Mouse (Mus musculus) c-Kit-positive CD71-positive TER-119-positive erythroid progenitor cells, embryonic 14.5 days (primary cell): ENCODE results near the gene Top3a.

Experiments
- DNase-seq: peaks from one replicate; pipeline ENCODE4 v3.0.0-alpha.2; 2013; ENCODE audit warnings: low spot score

The Top3a gene

DNA sequence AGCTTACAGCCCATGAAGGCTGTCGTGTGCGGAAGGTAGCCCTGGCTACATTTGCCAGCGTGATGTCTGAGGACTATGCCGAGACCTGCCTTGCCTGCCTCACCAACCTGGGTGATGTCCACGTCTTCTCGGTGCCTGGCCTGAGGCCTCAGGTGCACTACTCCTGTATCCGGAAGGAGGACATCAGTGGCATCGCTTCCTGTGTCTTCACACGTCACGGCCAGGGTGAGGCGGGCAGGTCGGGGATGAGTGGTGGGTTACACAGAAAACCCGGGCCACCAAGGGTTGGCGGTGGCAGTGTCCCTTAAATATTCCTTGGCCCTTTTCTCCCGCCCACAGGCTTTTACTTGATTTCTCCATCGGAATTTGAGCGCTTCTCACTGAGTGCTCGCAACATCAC lies 65.1 kb downstream of the Top3a start:
- no peak for DNase-seq

DNA sequence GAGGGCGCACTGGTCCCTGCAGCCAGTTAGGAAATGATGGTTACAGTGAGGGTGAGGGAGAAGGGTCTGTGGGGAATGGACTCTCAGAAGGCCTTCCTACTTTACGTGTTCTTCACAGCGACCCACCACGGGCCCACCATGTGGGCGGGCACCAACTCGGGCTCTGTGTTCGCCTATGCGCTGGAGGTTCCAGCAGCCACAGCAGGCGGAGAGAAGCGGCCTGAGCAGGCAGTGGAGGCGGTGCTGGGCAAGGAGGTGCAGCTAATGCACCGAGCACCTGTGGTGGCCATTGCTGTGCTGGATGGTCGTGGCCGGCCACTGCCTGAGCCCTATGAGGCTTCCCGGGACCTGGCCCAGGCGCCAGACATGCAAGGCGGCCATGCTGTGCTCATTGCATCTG lies 65.9 kb downstream of the Top3a start:
- DNase-seq: no peak

DNA sequence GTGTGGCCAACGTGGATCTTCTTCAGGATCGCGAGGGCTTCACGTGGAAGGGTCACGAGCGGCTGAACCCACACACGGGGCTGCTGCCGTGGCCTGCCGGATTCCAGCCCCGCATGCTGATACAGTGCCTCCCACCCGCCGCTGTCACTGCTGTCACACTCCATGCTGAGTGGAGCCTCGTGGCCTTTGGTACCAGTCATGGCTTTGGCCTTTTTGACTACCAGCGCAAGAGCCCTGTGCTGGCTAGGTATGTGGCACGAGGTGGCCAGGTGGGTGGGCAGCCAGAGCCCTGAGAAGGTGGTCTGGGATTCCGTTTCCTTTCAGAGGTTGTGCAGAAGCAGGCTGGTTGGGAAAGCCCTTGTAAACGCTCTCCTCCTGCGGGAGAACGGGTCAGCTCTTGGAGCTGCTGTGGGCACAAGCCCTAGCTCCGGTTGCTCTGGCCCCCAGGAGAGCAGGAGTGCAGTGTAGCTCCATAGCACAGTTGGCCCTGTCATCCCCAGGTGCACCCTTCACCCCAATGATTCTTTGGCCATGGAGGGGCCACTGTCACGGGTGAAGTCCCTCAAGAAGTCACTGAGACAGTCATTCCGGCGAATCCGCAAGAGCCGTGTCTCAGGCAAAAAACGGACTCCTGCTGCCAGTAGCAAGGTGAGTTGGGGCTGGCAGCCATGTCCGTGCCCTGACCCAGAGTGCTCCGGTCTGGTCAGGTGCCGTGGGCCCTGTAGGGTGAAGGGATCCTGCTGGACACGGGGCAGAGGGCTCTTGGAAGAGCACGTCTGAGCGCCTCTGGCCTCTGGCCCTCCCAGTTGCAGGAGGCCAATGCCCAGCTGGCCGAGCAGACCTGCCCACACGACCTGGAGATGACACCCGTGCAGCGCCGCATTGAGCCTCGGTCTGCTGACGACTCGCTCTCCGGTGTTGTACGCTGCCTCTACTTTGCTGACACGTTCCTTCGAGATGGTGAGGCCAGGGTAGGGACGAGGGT lies 67.4 kb downstream of the Top3a start:
- no peak for DNase-seq

DNA sequence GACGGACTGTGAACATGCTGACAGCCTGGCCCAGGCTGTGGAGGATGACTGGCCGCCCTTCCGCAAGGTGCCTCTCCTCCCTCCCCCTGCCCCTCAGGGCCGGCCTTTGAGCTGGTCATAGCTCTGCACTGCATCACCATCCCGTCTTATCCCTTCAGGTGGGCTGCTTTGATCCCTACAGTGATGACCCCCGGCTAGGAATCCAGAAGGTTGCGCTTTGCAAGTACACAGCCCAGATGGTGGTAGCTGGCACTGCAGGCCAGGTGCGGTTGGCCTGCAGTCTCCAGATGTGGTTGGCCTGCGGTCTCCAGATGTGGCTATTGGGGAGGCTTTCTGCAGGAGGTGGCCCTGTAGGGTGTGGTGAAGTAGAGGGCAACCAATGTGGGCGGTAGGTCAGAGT lies 68.5 kb downstream of the Top3a start:
- DNase-seq: no peak

DNA sequence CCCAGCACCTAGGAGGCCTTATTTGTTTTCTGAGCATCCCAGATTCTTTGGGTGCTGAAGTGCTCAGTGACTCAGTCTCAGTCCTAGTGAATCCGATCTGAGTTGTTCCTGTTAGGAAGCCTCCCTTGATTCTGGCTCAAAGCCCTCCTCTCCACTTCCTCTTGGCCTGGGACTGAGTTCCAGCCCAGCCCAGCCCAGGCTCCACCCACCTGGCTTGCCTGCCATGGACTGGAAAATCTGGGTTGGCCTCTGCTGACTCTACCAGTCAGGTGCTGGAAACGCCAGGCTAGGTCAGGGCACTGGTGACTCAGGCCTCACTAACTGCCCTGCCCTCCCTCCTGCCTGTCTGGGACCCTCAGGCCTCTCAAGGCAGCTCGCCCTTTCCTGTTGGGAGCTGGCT lies 69.5 kb downstream of the Top3a start:
- no peak for DNase-seq

DNA sequence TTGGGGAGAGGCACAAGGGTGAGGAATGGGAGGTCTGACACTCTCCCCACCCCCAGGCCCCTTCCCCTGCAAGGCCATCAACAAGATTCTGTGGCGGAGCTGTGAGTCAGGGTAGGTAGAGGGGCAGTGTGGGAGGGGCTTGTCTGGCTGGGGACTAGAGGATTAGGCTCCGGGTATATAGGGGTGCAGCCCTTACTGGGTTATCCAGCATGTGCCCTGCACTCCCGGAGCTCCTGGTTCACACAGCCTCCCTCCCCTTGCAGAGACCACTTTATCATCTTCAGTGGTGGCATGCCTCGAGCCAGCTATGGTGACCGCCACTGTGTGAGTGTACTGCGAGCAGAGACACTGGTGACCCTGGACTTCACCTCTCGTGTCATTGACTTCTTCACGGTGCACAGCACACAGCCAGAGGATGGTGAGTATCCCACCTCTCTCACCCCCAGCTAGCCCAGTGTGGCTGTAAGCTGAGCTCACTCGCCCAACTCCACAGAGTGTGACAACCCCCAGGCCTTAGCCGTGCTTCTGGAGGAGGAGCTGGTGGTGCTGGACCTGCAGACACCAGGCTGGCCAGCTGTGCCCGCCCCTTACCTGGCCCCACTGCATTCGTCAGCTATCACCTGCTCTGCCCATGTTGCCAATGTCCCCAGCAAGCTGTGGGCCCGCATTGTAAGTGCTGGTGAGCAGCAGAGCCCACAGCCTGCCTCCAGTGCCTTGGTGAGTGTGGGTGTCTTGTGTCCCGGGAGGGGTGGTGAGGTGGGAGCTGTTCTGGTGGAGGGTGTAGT lies 70.3 kb downstream of the Top3a start:
- no peak for DNase-seq

DNA sequence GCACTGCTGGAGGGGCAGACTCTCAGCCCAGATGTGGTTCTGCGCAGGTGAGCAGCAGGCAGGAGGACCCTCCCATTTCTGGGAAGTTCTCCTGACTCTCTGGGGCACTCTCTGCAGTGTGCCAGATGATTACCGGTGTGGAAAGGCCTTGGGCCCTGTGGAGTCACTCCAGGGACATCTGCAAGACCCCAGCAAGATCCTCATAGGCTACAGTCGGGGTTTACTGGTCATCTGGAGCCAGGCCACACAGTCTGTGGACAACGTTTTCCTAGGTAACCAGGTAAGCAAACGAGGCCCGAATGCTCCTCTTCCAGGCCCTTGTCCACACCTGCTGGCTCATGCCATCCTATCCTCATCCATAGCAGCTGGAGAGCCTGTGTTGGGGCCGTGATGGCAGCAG lies 71.1 kb downstream of the Top3a start:
- no peak for DNase-seq

DNA sequence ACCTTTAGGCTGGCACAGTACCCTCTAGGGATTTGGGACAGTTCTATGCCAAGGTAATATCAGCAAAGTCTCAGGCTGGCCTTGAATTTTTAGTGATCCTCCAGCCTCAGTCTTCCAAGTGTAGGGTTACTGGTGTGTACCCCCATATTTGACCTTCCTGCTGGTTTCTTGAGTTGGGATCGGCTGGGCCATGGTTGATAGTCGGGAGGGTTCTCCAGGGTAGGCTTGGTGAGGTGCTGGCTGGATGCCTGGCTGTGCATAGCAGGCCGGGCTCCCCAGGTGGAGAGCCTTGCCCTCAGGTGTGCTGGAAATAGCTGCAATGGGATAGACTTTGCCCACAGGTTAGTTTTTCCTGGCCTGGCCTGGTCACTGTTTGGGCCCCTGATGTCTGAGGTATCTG lies 71.9 kb downstream of the Top3a start:
- no peak for DNase-seq

DNA sequence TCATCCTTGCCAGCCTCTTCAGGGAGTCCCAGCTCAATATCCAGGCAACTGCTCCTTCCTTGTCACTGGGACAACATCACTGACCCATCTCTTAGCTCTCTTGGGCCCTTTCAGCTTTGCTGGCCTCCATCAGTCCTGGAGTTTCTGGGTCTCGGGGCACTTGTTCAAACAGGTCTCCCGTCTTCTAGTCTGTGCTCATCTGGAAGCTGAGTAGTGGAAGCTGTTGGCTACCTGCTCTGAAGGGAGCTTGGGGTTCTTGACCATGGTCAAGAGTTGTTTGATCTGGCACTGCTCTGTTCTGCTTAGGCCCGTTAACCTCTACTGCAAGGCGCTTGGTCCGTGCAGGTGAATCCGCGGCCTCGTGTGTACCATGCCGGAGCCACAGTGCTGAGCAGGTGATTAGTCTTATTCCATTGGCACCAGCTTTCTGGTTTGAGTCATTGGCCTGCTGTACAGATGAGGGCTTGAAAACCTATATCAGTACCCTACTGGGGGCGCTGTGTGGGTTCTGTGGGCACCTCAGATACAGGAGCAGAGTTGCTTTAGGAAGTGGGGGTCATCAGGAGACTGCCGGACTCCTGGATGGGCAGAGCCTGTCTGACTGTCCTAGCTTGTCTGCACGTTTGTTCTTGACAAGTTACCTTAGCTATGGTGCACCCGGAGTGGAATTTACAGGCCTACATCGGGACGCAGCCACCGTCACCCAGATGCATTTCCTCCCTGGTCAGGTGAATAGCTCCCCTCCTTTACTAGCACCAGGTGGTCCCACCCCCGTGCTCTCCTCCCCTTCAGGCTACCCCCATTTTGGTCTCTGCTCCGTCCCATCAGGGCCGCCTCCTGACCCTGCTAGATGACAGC lies 72.9 kb downstream of the Top3a start:
- DNase-seq: no peak

DNA sequence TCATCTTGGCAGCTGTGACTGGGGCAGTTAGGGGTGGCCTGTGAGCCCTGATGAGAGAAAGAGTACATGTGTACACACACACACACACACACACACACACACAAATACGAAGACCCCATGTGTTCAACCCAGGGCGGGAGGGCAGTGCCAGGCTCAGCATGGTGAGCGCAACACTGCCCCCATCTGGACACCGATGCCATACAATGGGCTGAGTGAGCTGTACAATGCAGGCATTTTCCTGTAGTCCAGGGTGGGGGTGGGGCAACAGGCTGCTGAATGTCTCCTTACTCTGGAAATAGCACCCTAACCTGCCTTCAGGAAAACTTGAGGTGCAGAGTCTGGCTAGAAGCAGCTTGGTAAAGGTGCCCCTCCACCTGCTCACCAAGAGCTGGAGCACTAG lies 74.0 kb downstream of the Top3a start:
- DNase-seq: peak; percentile 54

DNA sequence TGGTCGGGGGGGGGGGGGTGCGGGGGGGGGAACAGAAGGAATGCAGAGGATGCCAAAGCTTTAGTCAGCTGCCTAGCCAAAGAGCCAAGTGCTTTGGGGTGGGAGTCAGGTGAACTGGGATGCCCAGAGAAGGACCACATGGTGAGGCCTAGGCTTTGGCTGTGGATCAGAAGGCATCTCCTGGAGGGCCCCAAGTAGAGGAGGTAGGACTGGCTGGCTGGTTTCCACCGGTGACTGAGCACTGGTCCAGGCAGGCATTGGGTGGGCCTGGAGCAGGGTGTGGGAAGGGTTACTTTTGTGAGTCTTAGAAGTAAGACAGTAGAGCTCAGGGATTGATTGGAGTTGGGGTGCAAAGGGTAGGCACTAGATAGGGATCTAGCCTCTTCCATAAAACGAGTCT lies 75.6 kb downstream of the Top3a start:
- DNase-seq: no peak

DNA sequence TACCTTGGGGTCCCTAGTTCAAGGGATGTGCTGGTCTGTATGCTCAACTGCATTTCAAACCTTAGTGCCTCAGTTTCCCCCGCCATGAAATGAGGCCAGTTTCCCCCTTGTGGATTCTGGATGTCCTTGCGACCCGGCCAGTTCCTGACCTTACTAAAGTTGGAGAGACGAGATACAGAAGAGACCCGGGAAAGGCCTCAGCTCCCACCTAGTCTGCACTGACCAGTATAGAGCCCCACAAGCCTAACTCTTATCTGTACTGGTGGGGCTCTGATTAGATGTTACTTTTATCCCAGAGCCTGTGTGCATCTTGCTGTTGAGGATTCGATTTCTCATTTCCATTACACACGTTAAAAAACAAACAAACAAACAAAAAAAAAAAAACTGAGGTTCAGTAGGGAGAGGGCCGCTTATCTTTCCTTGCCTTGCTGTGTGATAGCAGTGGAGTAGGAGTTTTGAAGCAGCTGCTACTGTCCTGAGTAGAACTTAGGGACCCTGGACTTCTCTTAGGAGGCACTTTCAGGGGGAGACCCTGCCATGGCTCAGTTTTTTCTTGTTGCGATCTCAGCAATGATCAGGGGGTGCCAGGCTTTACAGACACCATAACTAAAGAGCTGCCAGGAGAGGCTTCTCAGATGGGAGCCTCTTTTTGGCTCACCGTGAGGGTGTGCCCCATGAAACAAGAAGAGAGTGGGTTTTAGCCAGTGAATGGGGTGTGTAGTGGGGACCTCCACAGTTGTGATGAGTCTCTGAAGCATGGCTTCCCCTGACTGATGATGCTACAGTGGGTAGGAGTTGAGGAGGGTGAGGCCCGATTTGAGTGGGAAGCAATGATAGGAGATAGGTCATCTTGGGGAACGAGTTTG lies 76.6 kb downstream of the Top3a start:
- peak; percentile 21 for DNase-seq

DNA sequence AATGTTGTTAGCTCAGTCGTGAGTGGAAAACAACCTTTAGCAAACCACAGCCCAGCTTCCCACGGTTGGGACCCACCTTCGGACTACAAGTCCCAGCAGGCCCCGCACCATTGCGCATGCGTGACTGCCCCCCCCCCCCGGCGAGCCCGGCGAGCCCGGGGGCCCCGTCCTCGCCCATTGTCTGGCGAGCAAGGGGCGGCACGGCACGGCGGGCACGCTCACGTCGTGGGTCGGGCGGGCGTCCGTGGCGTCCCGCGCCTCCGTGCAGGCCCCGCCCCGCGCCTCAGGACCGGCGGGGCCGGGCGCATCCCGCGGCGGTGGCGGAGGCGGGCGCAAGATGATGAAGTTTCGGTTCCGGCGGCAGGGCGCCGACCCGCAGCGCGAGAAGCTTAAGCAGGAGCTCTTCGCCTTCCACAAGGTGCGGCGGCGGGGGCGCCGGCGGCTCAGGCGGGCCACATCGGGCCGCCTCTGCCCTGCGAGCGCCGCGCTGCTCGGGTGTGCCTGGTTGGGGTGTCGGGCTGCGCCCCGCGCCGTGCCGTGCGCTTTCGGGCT lies 77.6 kb downstream of the Top3a start, which contains the start of gene Llgl1:
Gene Llgl1, plus strand, starts transcription at position 200 of the 552 bp plus-strand sequence.
- DNase-seq: peak; percentile 87

DNA sequence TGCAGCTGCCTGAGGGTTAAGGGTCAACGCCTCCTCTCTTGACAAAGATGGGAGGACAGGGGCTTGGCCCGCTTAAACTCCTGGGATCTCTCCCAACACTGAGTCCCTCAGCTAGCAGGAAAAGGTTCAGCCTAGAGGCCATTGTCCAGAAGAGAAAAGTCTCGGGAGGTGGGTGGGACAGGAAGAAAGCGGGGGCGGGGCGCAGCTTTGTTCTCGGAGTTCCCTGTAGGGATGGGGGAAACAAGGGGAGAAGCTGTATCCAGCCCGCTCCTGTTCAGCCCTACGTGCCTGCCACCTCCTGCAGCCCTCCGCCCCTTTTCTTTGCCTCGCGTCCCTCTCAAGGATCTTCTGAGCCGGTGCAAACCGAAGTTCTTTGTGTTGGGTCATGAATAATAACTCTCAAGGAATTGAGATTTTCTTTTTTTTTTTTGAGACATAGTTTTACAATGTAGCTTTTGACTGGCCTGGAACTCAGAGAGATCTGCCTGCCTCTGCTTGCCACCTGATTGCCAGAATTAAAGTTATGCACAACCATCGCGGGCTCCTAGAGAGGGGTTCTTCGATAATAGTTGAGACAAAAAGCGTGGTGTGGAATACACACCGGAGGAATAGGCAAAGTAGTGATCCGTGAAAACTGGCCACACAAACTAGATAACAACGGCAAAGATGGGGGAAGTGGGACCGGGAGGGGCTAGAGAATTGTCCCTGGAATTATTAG lies 78.2 kb downstream of the Top3a start:
- peak; percentile 15 for DNase-seq

DNA sequence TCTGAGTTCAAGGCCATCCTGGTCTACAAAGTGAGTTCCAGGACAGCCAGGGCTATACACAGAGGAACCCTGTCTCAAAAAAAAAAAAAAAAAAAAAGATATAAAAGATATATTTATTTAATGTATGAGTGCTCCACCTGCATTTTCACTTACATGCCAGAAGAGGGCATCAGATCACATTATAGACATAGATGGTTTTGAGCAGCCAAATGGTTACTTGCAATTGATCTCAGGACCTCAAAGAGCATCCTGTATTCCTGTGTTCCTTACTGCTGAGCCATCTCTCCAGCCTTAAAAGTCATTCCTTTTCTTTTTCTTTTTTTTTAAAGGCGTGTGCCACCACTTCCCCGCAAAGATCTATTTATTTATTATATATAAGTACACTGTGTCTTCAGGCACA lies 79.6 kb downstream of the Top3a start:
- DNase-seq: peak; percentile 32

DNA sequence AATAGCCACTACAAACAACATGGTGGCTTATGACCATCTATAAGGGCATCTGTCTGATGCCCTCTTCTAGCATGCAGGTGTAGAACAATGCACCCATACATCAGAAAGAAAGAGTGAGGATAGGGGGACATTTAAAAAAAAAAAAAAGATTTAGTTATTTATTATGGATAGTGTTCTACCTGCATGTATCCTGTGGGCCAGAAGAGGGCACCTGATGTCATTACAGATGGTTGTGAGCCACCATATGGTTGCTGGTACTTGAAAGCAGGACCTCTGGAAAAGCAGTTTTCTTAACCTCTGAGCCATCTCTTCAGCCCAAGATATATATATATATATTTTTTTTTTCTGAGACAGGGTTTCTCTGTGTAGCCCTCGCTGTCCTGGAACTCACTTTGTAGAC lies 81.0 kb downstream of the Top3a start:
- DNase-seq: no peak
